Mouse (Mus musculus): ENCODE data around the gene Rdh1.

Rdh1 gene

DNA sequence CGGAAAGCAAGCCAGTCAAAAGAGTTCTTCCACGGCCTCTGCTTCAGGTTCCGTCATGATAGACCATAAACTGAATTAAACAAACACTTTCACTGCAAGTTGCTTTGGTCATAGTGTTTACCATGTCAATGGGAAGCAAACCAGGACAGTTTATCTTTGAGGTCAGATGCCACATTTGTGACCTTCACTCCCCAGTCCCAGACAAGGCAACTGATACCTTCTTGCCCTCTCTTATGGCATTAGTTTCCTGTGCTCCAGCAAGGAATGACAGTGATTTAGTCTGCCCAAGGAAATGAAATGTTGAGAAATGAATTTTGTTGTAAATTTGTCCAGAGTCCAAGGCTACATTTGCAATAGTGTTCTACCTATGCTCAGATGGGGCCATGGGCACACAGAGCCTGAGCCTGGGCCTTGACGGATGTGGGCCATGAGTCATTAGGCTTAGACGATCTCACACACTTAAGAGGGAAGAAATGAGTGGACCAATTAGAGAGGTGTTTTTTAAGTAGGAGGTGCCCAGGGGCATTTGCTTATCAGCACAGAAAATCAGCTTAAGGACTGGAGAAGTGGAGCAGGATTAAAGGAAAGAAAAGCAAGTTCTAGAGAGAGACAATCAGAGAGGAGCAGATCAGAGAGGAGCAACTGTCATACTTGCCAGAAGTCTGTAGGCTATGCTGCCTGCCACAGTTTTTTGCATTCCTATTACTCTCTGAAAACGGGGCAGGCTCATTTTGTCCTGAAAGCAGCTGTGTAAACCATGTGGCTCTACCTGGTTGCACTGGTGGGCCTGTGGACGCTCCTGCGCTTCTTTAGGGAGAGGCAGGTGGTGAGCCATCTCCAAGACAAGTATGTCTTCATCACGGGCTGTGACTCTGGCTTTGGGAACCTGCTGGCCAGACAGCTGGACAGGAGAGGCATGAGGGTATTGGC lies at the start of gene Rdh1, which contains the start of gene Rdh16f1:
Gene Rdh1 (plus strand): TSS at position 541 of the 930 bp plus-strand sequence.
Gene Rdh16f1 (plus strand): TSS at position 607 of the 930 bp plus-strand sequence.
- DNase-seq (ENCODE audit: low read depth, low spot score): no peak

DNA sequence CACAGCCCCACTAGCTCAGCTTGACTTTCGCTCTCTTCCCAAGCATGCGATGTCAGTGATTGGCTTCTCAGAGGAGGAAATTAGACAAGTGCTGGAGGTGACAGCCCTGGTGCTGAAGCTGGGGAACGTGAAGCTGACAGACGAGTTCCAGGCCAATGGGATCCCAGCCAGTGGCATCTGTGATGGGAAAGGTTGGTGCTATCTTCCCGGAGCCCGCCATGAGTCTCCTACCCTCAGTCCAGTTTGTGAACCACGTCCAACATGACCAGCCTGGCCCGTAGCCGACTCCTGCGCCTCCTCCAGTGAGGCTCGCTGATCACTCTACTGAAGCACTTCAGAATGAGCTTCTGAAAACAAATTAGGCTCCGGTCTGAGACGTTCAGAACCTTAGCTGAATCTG lies 49.2 kb upstream of the Rdh1 start:
- DNase-seq (ENCODE audit: low read depth, low spot score): no peak

DNA sequence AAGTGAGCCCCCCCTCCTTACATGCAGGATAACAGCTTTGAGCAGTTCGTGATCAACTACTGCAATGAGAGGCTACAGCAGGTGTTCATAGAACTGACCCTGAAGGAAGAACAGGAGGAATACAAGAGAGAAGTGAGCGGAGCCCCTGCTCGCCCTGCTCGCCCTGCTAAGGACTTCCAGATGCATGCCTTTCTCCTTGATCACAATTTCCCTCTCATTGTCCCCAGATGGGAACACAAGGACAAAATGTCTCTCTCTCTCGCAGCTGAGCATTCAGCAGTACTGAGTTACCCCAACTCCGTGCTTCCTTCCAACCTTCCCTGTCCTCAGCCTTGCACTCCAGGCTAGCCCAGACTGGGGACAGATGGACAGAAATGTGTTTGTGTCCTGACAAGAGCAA lies 46.8 kb upstream of the Rdh1 start:
- DNase-seq (ENCODE audit: low read depth, low spot score): no peak

DNA sequence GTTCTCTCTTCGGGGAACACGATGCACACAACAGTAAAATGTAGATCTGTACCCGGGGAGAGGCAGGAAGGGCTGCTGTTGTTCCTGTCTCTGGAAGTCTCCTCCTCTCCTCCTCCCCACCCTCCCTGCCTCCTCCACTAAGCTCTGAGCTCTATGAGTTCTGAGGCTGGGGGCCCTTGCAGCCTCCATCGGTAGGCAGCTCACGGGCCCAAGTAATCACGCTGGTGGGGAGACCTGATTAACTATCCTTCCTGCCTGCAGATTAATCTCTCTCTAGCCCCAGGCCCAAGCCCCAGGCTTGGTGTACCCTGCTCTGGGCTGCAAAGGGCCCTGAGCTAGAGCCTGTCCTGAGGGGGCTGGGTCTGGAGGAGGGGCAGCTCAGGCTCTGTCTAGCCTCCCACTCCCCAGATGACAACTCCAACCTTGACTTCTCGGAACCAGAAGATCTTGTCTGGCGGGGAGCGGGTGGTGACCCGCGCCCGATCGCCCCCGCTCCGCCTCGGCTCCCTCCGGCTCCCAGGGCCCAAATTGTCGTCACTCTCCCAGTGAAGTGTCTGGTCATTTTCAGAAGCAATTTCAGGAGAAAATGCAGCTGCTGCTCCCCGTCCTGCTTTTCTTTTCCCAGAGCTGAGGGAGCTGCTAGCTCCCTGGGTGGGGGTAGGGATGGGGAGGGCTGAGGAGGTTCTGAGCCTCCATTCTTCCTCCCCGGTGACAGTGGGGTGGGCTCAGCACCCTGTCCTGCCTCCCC lies 37.7 kb upstream of the Rdh1 start:
- no peak for DNase-seq (ENCODE audit: low read depth, low spot score)

DNA sequence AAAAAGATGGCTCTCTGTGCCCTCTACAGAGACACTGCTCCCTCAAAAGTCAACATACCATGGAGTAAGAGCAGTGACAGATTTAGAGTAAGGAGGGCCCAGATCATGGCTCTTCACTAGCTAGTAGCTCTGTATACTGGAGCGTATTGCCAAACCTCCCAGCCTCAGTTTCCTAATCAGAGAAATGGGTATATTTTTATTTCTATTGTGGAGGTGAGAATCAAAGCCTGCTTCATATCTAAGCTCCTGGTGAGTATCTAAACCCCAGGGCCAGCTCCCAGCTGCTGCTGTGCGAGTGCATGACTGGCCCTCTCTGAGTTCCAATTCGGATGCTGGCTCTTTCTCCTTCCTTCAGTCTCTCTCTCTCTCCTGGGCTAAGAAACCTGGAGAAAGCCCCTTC lies 35.3 kb upstream of the Rdh1 start, which contains the start of gene Tac2:
Gene Tac2 (plus strand): TSS at position 301 of the 400 bp plus-strand sequence.
- no peak for DNase-seq (ENCODE audit: low read depth, low spot score)

DNA sequence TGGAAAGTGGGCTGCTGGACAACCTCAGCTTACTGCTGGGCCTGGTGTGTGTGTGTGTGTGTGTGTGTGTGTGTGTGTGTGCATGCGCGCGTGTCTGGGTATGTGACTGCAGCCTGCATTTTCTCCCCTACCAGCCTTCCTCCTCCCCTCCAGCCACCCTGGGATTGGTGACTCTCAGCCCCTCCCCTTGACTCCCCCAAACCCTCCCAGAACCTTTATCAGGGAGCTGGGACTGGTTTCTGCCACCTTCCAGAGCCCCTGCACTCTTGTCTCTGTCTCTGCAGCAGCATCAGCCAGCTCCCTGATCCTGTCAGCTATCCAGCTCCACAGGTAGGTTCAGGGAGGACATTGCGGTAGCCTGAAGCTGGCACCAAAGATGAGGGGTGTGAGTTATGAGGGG lies 34.4 kb upstream of the Rdh1 start:
- DNase-seq (ENCODE audit: low read depth, low spot score): no peak

DNA sequence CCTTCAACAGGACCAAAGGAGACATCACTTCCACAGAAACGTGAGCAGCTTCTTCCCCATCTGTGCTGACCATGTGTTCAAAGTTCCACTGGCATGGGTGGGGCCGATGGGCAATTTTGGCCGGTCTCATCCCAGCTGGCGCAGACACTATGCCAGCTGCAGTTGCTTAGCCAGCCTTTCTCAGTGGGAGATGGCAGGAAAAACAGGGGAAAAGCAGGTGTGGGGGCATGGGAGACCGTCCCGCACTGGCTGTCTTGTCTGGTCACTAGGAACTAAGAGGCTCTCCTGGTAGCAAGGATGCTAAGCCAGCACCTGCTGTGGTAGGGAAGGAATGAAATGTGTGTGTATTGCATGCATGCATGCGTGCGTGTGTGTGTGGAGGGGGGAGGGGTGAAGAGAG lies 31.1 kb upstream of the Rdh1 start:
- no peak for DNase-seq (ENCODE audit: low read depth, low spot score)

DNA sequence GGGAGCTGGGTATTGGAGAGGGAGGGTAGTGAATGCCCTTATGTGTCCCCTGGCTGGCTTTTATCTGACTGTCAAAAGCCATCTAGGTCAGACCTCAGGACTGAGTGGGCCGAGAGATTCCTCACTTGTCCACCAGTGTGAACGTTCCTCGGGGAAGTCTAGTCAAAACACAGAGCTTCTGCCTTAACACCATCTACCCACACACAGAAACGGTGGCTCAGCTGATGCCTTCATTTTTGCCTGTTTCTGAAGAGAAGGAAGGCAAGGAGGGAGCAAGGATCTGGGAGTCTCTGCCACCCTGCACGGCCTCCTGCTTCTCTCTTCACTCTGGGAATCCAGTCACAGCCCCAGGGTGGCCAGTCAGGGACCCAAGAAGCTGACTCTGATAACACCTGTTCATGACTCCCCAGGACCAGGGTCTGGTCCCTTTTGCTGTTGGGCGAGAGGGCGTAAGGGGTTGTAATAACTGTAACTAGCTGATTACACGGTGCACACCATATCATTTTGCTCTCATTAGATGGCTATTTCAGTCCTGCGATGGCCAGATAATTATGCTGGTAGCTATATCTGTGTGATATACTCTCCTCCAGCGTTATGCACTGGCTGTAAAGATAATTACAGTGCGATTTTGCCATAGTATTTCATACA lies 29.1 kb upstream of the Rdh1 start:
- DNase-seq (ENCODE audit: low read depth, low spot score): no peak

DNA sequence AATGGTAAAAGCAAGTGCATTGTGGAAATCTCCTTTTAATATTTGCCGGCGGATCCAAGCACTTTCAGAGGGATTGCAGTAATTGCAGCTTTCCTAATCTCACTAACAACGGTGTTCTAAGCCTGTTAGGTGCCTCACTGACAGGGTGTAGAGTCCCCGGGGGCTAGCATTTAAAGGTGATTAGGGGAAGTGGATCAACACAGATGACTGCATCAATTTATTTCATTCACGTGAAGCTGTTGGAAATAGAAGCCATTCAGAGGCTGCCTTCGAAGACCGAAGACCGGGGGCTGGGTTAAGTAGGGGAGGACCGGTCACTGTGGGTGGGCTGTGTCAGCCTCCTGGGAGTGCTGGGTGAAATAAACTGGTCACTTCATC lies 28.6 kb upstream of the Rdh1 start:
- no peak for DNase-seq (ENCODE audit: low read depth, low spot score)

DNA sequence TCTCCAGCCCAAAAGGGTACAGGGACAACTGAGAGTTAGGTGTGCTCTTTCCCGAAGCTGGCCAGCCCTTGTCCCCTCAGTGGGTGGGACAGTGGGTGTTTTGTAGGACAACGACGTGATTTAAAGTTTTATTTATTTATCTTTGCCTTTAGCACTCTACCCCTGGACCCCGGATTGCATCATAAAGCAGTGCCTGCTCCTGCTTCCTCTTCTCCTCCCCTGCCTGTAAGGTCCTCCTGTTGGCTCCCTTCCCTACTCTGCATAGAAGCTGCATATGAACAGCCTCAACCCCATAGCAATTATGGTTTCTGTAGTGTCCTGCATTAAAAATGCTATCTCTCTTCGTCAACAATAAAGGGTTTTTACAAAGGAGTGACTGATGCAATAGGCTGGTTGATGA lies 28.1 kb upstream of the Rdh1 start:
- no peak for DNase-seq (ENCODE audit: low read depth, low spot score)

DNA sequence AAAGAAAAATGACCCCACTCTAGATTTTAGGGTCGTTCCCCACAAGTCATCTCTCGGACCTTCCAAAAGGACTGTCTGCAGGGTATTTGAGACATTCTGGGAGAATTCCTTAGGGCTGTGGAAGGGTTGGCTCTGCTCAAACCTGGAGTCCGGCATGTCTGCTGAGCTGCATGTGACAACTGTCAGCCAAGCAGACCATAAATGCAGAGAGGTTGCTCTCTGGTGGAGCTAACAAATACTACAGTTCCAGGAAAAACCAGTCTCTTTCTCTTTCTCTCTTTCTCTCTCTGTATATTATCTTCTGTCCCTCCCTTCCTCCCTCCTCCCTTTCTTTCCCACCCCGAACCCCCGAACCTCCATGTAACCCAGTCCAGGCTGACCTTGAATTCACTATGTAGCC lies 25.1 kb upstream of the Rdh1 start:
- DNase-seq (ENCODE audit: low read depth, low spot score): peak; percentile 58

DNA sequence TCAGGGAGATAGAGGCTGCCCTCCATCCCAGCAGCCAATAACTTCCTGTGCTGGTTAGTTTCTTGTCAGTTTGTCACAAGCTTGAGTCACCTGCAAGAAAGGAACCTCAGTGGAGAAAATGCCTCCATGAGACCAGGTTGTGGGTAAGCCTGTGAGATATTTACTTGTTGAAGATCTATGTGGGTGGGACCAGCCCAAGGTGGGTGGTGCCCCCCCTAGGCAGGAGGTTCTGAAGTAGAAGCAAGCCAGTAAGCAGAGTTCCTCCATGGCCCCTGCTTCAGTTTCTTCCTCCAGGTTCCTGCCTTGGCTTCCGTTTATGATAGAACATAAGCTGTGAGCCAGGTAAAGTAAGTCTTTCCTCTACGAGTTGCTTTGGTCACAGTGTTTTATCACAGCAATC lies 23.3 kb upstream of the Rdh1 start:
- no peak for DNase-seq (ENCODE audit: low read depth, low spot score)

DNA sequence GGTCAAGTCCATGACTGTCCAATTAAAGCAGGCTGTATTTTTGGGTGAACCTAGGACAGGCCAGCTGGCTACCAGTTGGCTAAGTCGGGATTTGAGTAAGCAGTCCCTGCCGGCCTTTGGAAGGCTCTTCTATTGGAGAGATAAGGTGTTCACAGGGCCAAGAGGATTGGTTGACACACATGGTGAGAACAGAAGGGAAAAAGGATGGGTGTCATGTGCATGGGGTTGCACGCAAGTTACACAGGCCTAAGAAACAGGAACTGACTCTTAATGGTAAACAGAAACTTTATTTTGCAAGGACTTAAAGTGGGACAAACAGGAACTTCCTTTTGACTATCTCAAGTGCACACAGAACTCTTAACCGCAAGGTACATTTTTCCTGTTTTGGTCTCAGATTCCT lies 22.6 kb upstream of the Rdh1 start:
- DNase-seq (ENCODE audit: low read depth, low spot score): no peak

DNA sequence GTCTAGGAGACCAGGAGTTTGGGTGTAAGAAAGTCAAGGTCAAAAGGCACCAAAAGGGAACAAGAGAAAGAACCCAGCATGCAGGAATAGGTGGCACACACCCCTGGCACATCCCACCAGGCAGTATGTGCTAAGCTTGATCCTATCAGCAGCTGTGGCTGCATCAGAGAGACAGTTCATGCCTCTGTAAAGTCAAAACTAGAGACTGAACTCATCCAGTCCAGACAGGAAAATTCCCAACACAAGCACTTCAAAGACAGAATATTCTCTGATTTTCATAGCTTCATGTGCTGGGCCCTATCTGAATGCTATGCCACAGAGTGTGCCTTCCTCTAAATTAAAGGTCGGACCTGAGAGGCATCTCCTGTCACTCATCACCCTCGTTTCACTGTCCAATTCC lies 22.0 kb upstream of the Rdh1 start:
- DNase-seq (ENCODE audit: low read depth, low spot score): no peak

DNA sequence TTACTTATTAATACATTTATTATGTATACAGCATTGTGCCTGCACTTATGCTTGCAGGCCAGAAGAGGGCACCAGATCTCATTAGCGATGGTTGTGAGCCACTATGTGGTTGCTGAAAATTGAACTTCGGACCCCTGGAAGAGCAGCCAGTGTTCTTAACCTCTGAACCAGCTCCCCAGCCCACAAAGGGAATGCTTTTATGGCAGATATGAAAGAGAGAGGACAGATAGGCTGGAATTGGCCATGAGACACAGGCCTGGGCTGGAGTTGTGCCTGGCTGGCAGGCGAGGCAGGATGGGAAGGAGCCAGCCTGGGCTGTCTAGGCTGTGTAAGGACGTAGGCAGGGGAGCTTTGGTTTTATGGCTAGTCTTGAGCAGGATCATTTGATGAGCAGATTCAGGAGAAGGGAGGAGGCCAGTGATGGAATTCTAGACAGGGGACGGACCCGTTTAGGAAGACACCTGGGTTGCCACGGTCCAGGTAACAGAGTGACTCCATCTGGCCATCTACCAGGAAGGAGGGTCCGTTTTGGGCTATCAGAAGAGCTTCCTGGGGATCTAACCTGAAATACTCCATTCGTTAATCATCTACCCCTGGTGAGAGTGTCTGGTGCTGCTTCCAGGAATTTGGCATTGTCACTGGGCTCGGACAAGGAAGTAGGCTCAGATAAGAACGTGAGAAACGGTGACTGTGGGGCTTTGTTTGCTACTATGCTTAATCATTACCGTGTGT lies 21.2 kb upstream of the Rdh1 start:
- peak; percentile 65 for DNase-seq (ENCODE audit: low read depth, low spot score)

DNA sequence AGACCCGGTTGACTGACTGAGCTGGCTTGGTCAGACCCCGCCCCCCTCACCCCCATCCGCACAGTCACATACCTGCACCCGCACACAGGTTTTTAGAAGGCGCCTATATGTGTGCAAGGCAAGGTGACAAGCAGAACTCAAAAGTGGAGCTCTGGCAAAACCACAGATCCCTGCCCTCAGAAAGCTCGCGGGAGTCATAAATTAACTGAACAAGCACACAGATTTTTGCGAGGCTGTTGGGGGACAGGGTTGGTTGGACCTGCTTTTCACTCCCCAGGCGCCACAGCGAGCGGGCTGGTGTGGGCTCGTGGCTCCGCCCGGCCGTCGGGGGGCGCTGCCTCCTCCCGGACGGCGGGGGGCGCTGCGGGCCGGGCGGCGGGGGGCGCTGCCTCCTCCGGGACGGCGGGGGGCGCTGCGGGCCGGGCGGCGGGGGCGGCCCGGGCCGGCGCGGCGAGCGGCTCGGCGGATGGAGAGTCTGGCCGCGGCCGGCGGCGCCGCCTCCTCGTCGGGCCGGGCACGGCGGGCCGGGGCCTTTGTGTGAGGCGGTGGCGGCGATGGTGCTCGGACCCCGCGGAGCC lies 20.3 kb upstream of the Rdh1 start, which contains the start of gene Zbtb39:
Gene Zbtb39 (plus strand): TSS at position 456 of the 578 bp plus-strand sequence.
- DNase-seq (ENCODE audit: low read depth, low spot score): peak; percentile 70

DNA sequence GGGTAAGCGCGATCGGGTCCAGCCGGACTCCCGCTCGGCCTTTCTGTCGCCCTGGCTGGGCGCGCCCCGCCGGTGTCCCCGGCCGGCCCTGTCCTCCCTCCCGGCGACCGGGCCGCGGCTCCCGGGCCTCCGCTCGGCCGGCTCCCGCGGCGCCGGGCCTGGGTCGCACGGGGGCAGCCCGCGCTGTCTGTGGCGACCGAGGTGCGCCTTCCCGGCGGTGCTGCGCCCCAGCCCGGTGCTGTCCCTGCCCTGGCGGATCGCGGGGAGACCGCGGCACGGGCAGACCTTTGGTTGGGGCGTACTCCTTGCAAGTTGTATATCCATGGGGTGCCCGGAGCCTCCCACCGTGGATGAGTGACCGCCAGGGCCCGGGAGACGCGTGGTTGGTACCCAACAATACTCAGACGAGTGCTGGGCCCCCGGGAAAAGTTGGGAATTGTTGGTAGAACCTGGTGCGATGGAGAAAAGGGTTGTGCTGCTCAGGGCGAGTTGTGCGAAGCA lies 19.8 kb upstream of the Rdh1 start:
- no peak for DNase-seq (ENCODE audit: low read depth, low spot score)

DNA sequence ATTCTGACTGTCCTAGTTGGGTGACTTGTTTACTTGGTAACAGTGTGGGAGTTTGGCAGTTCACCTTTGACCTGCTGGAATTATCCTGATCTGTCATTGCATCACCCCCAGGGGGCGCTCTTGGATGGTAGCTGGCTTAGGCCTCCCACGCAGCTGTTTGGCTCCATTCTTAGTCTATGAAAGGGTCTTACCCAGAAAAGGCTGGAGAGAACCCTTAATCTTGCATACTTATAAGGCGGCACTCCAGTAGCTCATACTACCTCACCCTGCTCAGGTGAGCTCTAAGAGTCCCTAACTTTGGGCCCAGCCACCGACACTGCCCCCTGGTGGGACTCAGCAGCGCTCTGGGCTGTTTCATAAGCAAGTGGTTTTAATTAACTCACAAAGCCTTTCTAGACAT lies 14.9 kb upstream of the Rdh1 start:
- peak; percentile 68 for DNase-seq (ENCODE audit: low read depth, low spot score)

DNA sequence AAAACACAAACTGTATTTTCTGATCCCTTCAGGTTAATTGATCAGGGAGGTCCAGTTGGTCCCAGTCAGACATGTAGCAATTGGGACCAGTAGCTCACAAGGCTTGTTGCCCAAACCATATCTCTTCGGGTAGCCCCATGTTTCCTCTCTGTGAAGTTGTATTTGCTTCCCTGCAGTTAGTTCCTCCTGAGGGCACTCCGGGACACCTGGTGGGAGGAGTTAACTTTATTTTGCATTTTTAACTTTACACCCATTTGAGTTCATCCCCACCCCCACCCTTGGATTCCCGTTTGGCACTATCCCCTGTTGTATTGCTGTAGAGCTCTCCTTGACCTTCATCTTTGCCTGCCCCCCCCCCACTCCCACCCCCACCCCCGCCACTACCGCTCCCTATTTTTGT lies 13.6 kb upstream of the Rdh1 start:
- peak; percentile 71 for DNase-seq (ENCODE audit: low read depth, low spot score)

DNA sequence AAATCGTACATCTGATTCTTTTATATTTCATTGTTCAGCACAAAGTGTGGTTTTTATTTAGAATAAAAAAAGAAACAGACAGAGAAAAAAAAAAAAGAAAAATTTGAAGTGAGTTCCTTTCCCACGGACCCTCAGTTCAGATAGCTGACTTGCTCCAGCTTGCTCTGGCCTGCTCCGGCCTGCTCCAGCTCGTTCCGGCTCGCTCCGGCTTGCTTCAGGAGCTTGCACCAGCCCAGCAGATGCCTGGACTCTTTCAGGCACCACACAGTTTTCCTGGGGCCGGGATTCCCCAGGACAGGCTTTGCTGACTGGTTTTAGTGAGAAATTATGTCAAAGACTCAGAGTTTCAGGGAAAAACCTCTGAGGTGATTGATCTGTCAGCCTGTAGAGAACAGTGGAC lies 12.3 kb upstream of the Rdh1 start:
- DNase-seq (ENCODE audit: low read depth, low spot score): peak; percentile 74
